Mouse (Mus musculus): Measurements from ENCODE around the gene Tuba1b.

- TF ChIP-seq GATA1 (IDR thresholded peaks at IDR 0.05; ENCODE audit: borderline replicate concordance, low read length) (no peak), FLI1 (IDR thresholded peaks at IDR 0.05; ENCODE audit: low read length) (no peak)
Measured at GRCm38 (mm10) chr15:98952751-98953400, 18.5 kb upstream of the Tuba1b start.
